Mouse (Mus musculus): Measurements from ENCODE around the gene Dbh. TPM values are rescaled to one million over a fixed set of nuclear protein-coding genes. Genes with fewer than 3 reads are reported as not detected.

Gene Dbh
- polyA plus RNA-seq (2014; fragmentation: Nextera tagmentation; extraction: Ambion mirVana) = 1.1 and 2.1 TPM in 2 replicates

- 75% methylated on average over 12 of the region's 12 CpGs for WGBS
- H3K4me2 ChIP-seq (ENCODE audit: low read length) = no peak within 1 kb of the TSS
- no peak within 1 kb of the TSS for H3K27ac ChIP-seq (ENCODE audit: low read depth)
- no peak within 1 kb of the TSS for H3K4me3 ChIP-seq (ENCODE audit: low read depth, low read length)
- DNase-seq (ENCODE audit: low spot score) (no peak), ATAC-seq (replicated peaks; ENCODE audit: low FRiP score, low TSS enrichment, low read depth) (no peak)
- peaks cover 7% of the 10 kb centered on the region; the same call in 1 of the 2 replicates for H3K4me1 ChIP-seq (replicated peaks; ENCODE audit: control insufficient read depth, insufficient read depth, low read length)
- H3K27me3 ChIP-seq (replicated peaks; ENCODE audit: control insufficient read depth, insufficient read depth, low read length) = no peaks in the 10 kb centered on the region
- no peak within 1 kb of the TSS for H3K9ac ChIP-seq (ENCODE audit: low read length)
- H3K9me3 ChIP-seq (ENCODE audit: control insufficient read depth, low read length) = no peaks in the 10 kb centered on the region
- H3K36me3 ChIP-seq (ENCODE audit: control insufficient read depth, insufficient read depth, low read length) = no peaks in the 10 kb centered on the region
Observed at GRCm38 (mm10) chr2:27164796-27165590, at the start of gene Dbh. Gene Dbh (plus strand): TSS chr2:27165233.

GRCm38 (mm10) chr2:27118452-27118851 is 46.6 kb upstream of the Dbh start:
- WGBS = 54% methylated on average over 4 of the region's 4 CpGs
- Histone ChIP-seq H3K9me3 (ENCODE audit: control insufficient read depth, low read length) (no peaks in the 10 kb centered on the region), H3K4me1 (replicated peaks; ENCODE audit: control insufficient read depth, insufficient read depth, low read length) (peaks cover 10% of the 10 kb centered on the region; the same call in 1 of the 2 replicates), H3K27me3 (replicated peaks; ENCODE audit: control insufficient read depth, insufficient read depth, low read length) (no peaks in the 10 kb centered on the region), H3K4me2 (ENCODE audit: low read length) (no peak overlapping the region), H3K27ac (ENCODE audit: low read depth) (no peak overlapping the region), H3K36me3 (ENCODE audit: control insufficient read depth, insufficient read depth, low read length) (no peaks in the 10 kb centered on the region), H3K9ac (ENCODE audit: low read length) (no peak overlapping the region), H3K4me3 (ENCODE audit: low read depth, low read length) (no peak overlapping the region)
- DNase-seq (ENCODE audit: low spot score) (no peak), ATAC-seq (replicated peaks; ENCODE audit: low FRiP score, low TSS enrichment, low read depth) (no peak)

GRCm38 (mm10) chr2:27119766-27120165 is 45.3 kb upstream of the Dbh start:
- Histone ChIP-seq H3K9ac (ENCODE audit: low read length) (no peak overlapping the region), H3K36me3 (ENCODE audit: control insufficient read depth, insufficient read depth, low read length) (no peaks in the 10 kb centered on the region), H3K27me3 (replicated peaks; ENCODE audit: control insufficient read depth, insufficient read depth, low read length) (no peaks in the 10 kb centered on the region), H3K4me1 (replicated peaks; ENCODE audit: control insufficient read depth, insufficient read depth, low read length) (peaks cover 10% of the 10 kb centered on the region; the same call in 1 of the 2 replicates), H3K4me2 (ENCODE audit: low read length) (no peak overlapping the region), H3K27ac (ENCODE audit: low read depth) (no peak overlapping the region), H3K9me3 (ENCODE audit: control insufficient read depth, low read length) (no peaks in the 10 kb centered on the region), H3K4me3 (ENCODE audit: low read depth, low read length) (no peak overlapping the region)
- 81% methylated on average over 2 of the region's 2 CpGs for WGBS
- no peak for DNase-seq (ENCODE audit: low spot score)
- no peak for ATAC-seq (replicated peaks; ENCODE audit: low FRiP score, low TSS enrichment, low read depth)

- Histone ChIP-seq H3K9me3 (ENCODE audit: control insufficient read depth, low read length) (no peaks in the 10 kb centered on the region), H3K9ac (ENCODE audit: low read length) (no peak overlapping the region), H3K27ac (ENCODE audit: low read depth) (no peak overlapping the region), H3K4me3 (ENCODE audit: low read depth, low read length) (no peak overlapping the region), H3K4me1 (replicated peaks; ENCODE audit: control insufficient read depth, insufficient read depth, low read length) (peaks cover 10% of the 10 kb centered on the region; the same call in 1 of the 2 replicates), H3K36me3 (ENCODE audit: control insufficient read depth, insufficient read depth, low read length) (no peaks in the 10 kb centered on the region), H3K4me2 (ENCODE audit: low read length) (no peak overlapping the region), H3K27me3 (replicated peaks; ENCODE audit: control insufficient read depth, insufficient read depth, low read length) (no peaks in the 10 kb centered on the region)
- ATAC-seq (replicated peaks; ENCODE audit: low FRiP score, low TSS enrichment, low read depth) = no peak
- 47% methylated on average over 8 of the region's 8 CpGs for whole genome bisulfite sequencing
- no peak for DNase-seq (ENCODE audit: low spot score)
Observed at GRCm38 (mm10) chr2:27120241-27120641, 44.8 kb upstream of the Dbh start.

- no peaks in the 10 kb centered on the region for H3K9me3 ChIP-seq (ENCODE audit: control insufficient read depth, low read length)
- no peak overlapping the region for H3K4me3 ChIP-seq (ENCODE audit: low read depth, low read length)
- WGBS = 16% methylated on average over 8 of the region's 9 CpGs
- no peaks in the 10 kb centered on the region for H3K27me3 ChIP-seq (replicated peaks; ENCODE audit: control insufficient read depth, insufficient read depth, low read length)
- H3K9ac ChIP-seq (ENCODE audit: low read length) = no peak overlapping the region
- H3K4me2 ChIP-seq (ENCODE audit: low read length) = no peak overlapping the region
- ATAC-seq (replicated peaks; ENCODE audit: low FRiP score, low TSS enrichment, low read depth) (no peak), DNase-seq (ENCODE audit: low spot score) (no peak)
- H3K36me3 ChIP-seq (ENCODE audit: control insufficient read depth, insufficient read depth, low read length) = no peaks in the 10 kb centered on the region
- no peak overlapping the region for H3K27ac ChIP-seq (ENCODE audit: low read depth)
- peaks cover 10% of the 10 kb centered on the region; the same call in 1 of the 2 replicates for H3K4me1 ChIP-seq (replicated peaks; ENCODE audit: control insufficient read depth, insufficient read depth, low read length)
Observed at GRCm38 (mm10) chr2:27121626-27122355, 43.2 kb upstream of the Dbh start.

- Histone ChIP-seq H3K27ac (ENCODE audit: low read depth) (no peak overlapping the region), H3K27me3 (replicated peaks; ENCODE audit: control insufficient read depth, insufficient read depth, low read length) (no peaks in the 10 kb centered on the region)
Observed at GRCm38 (mm10) chr2:27122578-27122977, 42.5 kb upstream of the Dbh start.

GRCm38 (mm10) chr2:27123121-27123520 is 41.9 kb upstream of the Dbh start:
- 88% methylated on average over 4 of the region's 4 CpGs for WGBS
- Histone ChIP-seq H3K4me2 (ENCODE audit: low read length) (no peak overlapping the region), H3K9ac (ENCODE audit: low read length) (no peak overlapping the region), H3K36me3 (ENCODE audit: control insufficient read depth, insufficient read depth, low read length) (no peaks in the 10 kb centered on the region), H3K4me1 (replicated peaks; ENCODE audit: control insufficient read depth, insufficient read depth, low read length) (peaks cover 10% of the 10 kb centered on the region; the same call in 1 of the 2 replicates), H3K27ac (ENCODE audit: low read depth) (no peak overlapping the region), H3K4me3 (ENCODE audit: low read depth, low read length) (no peak overlapping the region), H3K27me3 (replicated peaks; ENCODE audit: control insufficient read depth, insufficient read depth, low read length) (no peaks in the 10 kb centered on the region), H3K9me3 (ENCODE audit: control insufficient read depth, low read length) (no peaks in the 10 kb centered on the region)
- DNase-seq (ENCODE audit: low spot score) (no peak), ATAC-seq (replicated peaks; ENCODE audit: low FRiP score, low TSS enrichment, low read depth) (no peak)

More at GRCm38 (mm10) chr2:27122578-27122977, 42.5 kb upstream of the Dbh start:
- ATAC-seq (replicated peaks; ENCODE audit: low FRiP score, low TSS enrichment, low read depth) (no peak), DNase-seq (ENCODE audit: low spot score) (no peak)
- no peak overlapping the region for H3K4me2 ChIP-seq (ENCODE audit: low read length)
- peaks cover 10% of the 10 kb centered on the region; the same call in 1 of the 2 replicates for H3K4me1 ChIP-seq (replicated peaks; ENCODE audit: control insufficient read depth, insufficient read depth, low read length)
- H3K9ac ChIP-seq (ENCODE audit: low read length) = no peak overlapping the region
- no peak overlapping the region for H3K4me3 ChIP-seq (ENCODE audit: low read depth, low read length)
- H3K36me3 ChIP-seq (ENCODE audit: control insufficient read depth, insufficient read depth, low read length) = no peaks in the 10 kb centered on the region
- no peaks in the 10 kb centered on the region for H3K9me3 ChIP-seq (ENCODE audit: control insufficient read depth, low read length)
- 40% methylated on average over 9 of the region's 9 CpGs for WGBS

GRCm38 (mm10) chr2:27125979-27126378 is 39.1 kb upstream of the Dbh start:
- Histone ChIP-seq H3K27me3 (replicated peaks; ENCODE audit: control insufficient read depth, insufficient read depth, low read length) (no peaks in the 10 kb centered on the region), H3K36me3 (ENCODE audit: control insufficient read depth, insufficient read depth, low read length) (no peaks in the 10 kb centered on the region), H3K9me3 (ENCODE audit: control insufficient read depth, low read length) (no peaks in the 10 kb centered on the region), H3K4me2 (ENCODE audit: low read length) (no peak overlapping the region), H3K4me3 (ENCODE audit: low read depth, low read length) (no peak overlapping the region), H3K4me1 (replicated peaks; ENCODE audit: control insufficient read depth, insufficient read depth, low read length) (0 out of 2 replicates have a peak, but pooled peaks cover 8% of the 10 kb centered on the region), H3K9ac (ENCODE audit: low read length) (no peak overlapping the region), H3K27ac (ENCODE audit: low read depth) (no peak overlapping the region)
- peak; percentile 72 for DNase-seq (ENCODE audit: low spot score)
- 32% methylated on average over 10 of the region's 10 CpGs for WGBS
- no peak for ATAC-seq (replicated peaks; ENCODE audit: low FRiP score, low TSS enrichment, low read depth)

Data from intestine, embryonic 14.5 days (tissue).